Mouse (Mus musculus) liver, embryonic 12.5 days (tissue): ENCODE measurements around the gene Arhgap24. TPM values are rescaled to one million over a fixed set of nuclear protein-coding genes. Genes with fewer than 3 reads are reported as not detected.
"Not testable (repeated sequence)": the region's sequence is repeated elsewhere in the genome, so short reads cannot be mapped to it uniquely, and the experiment has no call there.

Experiments used
- ATAC-seq: fragments of 200-750 bp; cut with Nextera tagmentation; 2 replicates; pipeline ENCODE4 v1.8.0; 2017; ENCODE audit warnings: moderate number of reproducible peaks, mild to moderate bottlenecking, moderate library complexity
- H3K27ac ChIP-seq: fragments of 300-500 bp; sonication (generic); 2 replicates; pipeline ENCODE4 v1.5.1; 2016; ENCODE audit warnings: mild to moderate bottlenecking
- H3K27me3 ChIP-seq: fragments of 300-500 bp; sonication (generic); replicated peaks from 2 replicates; pipeline ENCODE4 v1.6.1; 2016; ENCODE audit warnings: mild to moderate bottlenecking, moderate library complexity
- H3K36me3 ChIP-seq: fragments of 300-500 bp; sonication (generic); 2 replicates; pipeline ENCODE4 v1.6.1; 2016; ENCODE audit warnings: mild to moderate bottlenecking, moderate library complexity
- H3K4me1 ChIP-seq: fragments of 300-500 bp; sonication (generic); 2 replicates; pipeline ENCODE4 v1.6.1; 2016
- H3K4me2 ChIP-seq: fragments of 300-500 bp; sonication (generic); 2 replicates; pipeline ENCODE4 v1.6.1; 2016; ENCODE audit warnings: mild to moderate bottlenecking, moderate library complexity
- H3K4me3 ChIP-seq: fragments of 300-500 bp; sonication (generic); 2 replicates; pipeline ENCODE4 v1.5.1; 2016; ENCODE audit warnings: mild to moderate bottlenecking, moderate library complexity
- H3K9ac ChIP-seq: fragments of 300-500 bp; sonication (generic); 2 replicates; pipeline ENCODE4 v1.6.1; 2016; ENCODE audit warnings: mild to moderate bottlenecking, moderate library complexity
- H3K9me3 ChIP-seq: fragments of 300-500 bp; sonication (generic); replicated peaks from 2 replicates; pipeline ENCODE4 v1.6.1; 2016; ENCODE audit warnings: mild to moderate bottlenecking, moderate library complexity
- WGBS: fragments of 180-500 bp; shearing (Covaris S2); methylation state at CpG from one replicate; pipeline ENCODE4 v1.1.7; 2016; ENCODE audit not compliant: insufficient replicate concordance; 5-methylcytosine and 5-hydroxymethylcytosine counted together
- polyA plus RNA-seq: library from polyadenylated mRNA; unstranded; fragments of >200 nt; fragmentation: Nextera tagmentation; extraction: Ambion mirVana; gene quantifications from 2 replicates; pipeline ENCODE4 v1.2.1, GENCODE M21; 2016

Arhgap24 gene
- polyA plus RNA-seq, 1 experiment from 2014 or later = 3.4 TPM

DNA sequence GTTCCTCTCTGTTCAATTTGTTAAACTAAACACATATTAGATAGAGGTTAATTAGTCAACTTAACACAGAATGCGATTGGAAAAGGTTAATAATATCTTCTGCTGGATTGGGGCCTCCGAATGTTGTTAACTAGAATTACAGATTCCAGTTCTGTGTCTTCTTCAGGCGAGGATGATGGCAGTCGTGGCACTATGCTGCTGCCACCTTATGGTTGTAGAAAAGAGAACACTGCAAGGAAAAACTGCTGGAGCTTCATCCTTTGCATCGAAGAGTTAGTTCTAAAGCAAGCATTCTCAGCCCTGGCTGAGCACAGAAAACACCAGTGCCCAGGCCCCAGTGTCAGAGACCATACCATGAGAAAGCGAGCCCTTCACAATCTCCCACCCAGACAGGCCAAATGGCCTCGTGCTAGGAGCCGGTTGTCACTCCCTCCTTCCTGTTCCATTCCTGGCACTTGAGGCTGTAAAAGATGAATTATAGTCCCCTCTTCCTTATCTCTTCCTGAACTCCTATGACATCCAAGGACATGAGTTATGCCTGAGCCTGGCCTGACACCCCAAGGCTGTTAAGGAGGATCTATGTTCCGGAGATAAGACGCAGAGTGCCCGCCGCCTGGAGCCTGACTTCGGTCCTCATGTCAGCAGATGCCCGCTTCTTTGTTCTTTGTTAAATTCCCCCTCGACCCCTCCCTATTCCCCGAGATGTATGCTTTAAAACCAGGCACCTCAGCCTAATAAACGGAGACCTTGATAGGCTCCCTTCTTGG is 462.9 kb downstream of the Arhgap24 start:
- not testable (repeated sequence) for H3K4me1 ChIP-seq, H3K27me3 ChIP-seq, H3K9me3 ChIP-seq, ATAC-seq, H3K36me3 ChIP-seq, H3K27ac ChIP-seq, H3K4me2 ChIP-seq, H3K9ac ChIP-seq, H3K4me3 ChIP-seq
- 64% methylated on average over 17 of the region's 17 CpGs for WGBS

GRCm38 (mm10) chr5:102946625-102947024 is 465.4 kb downstream of the Arhgap24 start:
- no peaks in the 10 kb centered on the region for H3K27me3 ChIP-seq
- no peaks in the 10 kb centered on the region for H3K4me1 ChIP-seq
- H3K4me3 ChIP-seq = no peak overlapping the region
- WGBS = 67% methylated on average over 8 of the region's 8 CpGs
- no peaks in the 10 kb centered on the region for H3K36me3 ChIP-seq
- H3K9me3 ChIP-seq = no peaks in the 10 kb centered on the region
- no peak for ATAC-seq
- H3K27ac ChIP-seq = no peak overlapping the region
- no peak overlapping the region for H3K9ac ChIP-seq
- no peak overlapping the region for H3K4me2 ChIP-seq

DNA sequence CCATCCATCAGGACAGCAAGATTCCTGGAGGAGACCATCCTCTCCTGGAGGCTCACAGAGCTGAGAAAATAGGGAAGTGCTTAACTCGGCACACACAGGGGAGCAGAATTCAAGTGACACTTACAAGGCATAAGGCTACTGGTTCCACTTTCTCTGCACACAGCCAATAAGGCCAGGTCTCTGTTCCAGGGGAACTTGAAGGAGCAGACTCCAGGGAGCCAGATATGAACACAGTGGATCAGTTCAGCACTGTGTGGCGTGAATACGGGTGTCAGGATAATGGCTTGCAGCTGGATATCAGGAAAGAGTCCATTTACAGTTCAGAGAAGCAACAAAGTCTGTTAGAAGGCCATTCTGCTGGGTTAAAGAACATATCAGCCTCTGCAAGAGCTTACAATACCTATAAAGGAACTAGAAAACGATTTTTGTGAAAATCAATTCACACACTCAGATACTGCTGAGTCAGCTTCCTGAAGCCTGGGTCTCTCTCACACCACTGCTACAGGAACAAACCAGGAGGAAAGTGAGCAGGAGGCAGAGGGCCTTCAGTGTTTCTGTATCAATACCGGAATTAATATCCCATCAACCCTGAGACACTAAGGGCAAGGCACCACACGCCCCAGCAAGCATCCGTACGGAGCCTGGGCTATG is 466.0 kb downstream of the Arhgap24 start:
- Histone ChIP-seq H3K9ac (no peak overlapping the region), H3K4me3 (no peak overlapping the region), H3K27ac (no peak overlapping the region), H3K27me3 (no peaks in the 10 kb centered on the region), H3K4me2 (no peak overlapping the region), H3K9me3 (no peaks in the 10 kb centered on the region), H3K4me1 (no peaks in the 10 kb centered on the region), H3K36me3 (no peaks in the 10 kb centered on the region)
- 63% methylated on average over 8 of the region's 8 CpGs for WGBS
- ATAC-seq = no peak
